Mouse (Mus musculus): ENCODE measurements around the gene Rubcn. TPM values are rescaled to one million over a fixed set of nuclear protein-coding genes. Genes with fewer than 3 reads are reported as not detected.
A peak's percentile ranks its signal among the peaks of the same experiment; 100 is the strongest.
"Not testable (repeated sequence)": the region's sequence is repeated elsewhere in the genome, so short reads cannot be mapped to it uniquely, and the experiment has no call there.

Gene Rubcn
- 25.3 and 28.0 TPM in 2 replicates for polyA plus RNA-seq (2016; fragmentation: Nextera tagmentation; extraction: Ambion mirVana)

DNA sequence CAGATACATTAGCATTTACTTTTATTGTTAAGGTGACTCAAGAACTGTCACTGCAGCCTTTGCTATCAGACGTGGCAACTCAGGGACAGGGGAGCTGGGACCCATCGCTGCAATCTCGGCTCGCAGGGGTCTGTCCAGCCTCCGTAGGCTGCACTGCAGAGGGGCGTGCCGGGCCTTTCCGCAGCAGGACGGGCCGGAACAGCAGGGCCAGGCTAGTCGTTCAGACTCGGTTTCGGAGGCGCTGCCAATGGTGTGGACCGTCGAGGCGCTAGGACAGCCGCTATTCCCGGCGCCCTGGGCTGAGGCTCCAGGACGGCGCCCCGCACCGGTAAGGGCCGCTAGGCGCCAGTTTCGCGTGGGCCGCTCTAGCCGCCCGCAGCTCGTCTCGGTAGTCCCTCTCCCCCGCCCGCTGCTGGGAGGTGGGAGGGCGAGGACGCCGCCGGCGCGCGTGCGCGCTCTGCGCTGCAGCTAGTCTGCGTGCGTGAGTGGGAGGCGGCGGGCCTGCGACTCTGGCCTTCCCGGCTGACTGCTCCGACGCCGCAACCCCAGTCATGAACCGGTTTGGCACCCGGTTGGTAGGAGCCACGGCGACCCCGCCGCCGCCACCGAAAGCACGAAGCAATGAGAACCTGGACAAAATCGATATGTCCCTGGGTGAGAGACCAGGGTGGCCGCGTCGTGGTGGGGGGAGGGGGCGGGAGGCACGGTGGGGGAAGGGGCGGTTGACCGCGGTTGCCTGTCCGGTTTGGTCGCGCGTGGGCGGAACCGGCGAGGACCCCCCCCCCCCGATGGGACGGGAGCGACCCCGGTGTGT is at the start of gene Rubcn, which contains the start of gene Fyttd1:
Rubcn (minus strand) TSS at position 424 of the 814 bp plus-strand sequence.
Fyttd1 (plus strand) TSS at position 158 of the 814 bp plus-strand sequence.
- H3K27ac ChIP-seq: peak within 1 kb of the TSS; percentile 77
- no peaks in the 10 kb centered on the region for H3K9me3 ChIP-seq
- 1% methylated on average over 75 of the region's 83 CpGs for WGBS
- H3K27me3 ChIP-seq (replicated peaks): no peaks in the 10 kb centered on the region
- H3K9ac ChIP-seq: peak within 1 kb of the TSS; percentile 88
- H3K4me2 ChIP-seq (replicated peaks): peak within 1 kb of the TSS; percentile 82
- H3K4me1 ChIP-seq: peaks cover 18% of the 10 kb centered on the region
- ATAC-seq (ENCODE audit: low FRiP score, low read depth): peak; percentile 94
- peak within 1 kb of the TSS; percentile 88 for H3K4me3 ChIP-seq
- no peaks in the 10 kb centered on the region for H3K36me3 ChIP-seq

DNA sequence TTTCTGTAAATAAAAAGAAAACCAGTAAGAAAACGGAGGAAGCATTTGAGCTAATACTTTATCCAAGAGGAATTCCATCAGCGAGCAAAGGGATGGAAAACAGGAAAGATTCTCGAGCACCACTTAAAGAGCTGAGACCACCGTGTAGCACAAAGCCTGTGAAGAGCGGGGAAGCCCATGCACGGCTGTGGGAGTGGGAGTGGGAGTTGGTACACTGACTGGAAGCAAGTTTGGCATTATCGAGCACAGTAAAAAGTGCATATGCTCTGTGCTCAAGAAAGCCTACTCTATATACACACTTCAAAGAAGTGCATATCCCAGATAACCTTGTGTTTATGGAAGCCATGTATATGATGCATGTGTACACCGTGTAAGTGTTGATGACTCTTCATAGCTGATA is 49.5 kb upstream of the Rubcn start:
- no peaks in the 10 kb centered on the region for H3K4me1 ChIP-seq
- peaks cover 18% of the 10 kb centered on the region for H3K36me3 ChIP-seq
- no peak for ATAC-seq (ENCODE audit: low FRiP score, low read depth)

DNA sequence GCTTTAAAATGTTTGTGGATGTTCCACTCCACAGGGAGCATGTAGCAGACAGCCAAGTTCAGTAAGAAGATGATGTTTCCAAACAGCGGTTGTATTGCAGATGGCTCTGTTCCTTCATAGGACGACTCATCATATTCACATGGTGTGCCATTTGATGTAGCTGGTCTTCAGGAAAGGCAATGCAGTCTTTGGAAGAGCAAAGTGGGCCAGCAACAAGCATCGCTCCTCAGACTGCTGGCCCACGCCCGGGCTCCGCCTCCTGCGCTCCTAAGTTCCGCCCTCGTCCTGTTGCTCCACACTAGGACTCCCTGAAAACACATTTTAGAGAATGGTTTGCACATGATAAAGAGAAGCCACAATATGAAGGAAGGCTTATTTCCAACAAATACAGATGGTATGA is 49.1 kb upstream of the Rubcn start:
- not testable (repeated sequence) for H3K9me3 ChIP-seq; H3K27me3 ChIP-seq (replicated peaks); ATAC-seq (ENCODE audit: low FRiP score, low read depth); H3K4me2 ChIP-seq (replicated peaks); H3K27ac ChIP-seq; H3K4me3 ChIP-seq; H3K4me1 ChIP-seq; H3K9ac ChIP-seq
- peaks cover 18% of the 10 kb centered on the region for H3K36me3 ChIP-seq
- WGBS: 92% methylated on average over 9 of the region's 9 CpGs

More for the DNA sequence above, 49.5 kb upstream of the Rubcn start:
- 91% methylated on average over 8 of the region's 8 CpGs for WGBS
- Histone ChIP-seq H3K27ac (no peak overlapping the region), H3K4me2 (replicated peaks) (no peak overlapping the region), H3K9me3 (no peaks in the 10 kb centered on the region), H3K9ac (no peak overlapping the region), H3K27me3 (replicated peaks) (no peaks in the 10 kb centered on the region), H3K4me3 (no peak overlapping the region)

DNA sequence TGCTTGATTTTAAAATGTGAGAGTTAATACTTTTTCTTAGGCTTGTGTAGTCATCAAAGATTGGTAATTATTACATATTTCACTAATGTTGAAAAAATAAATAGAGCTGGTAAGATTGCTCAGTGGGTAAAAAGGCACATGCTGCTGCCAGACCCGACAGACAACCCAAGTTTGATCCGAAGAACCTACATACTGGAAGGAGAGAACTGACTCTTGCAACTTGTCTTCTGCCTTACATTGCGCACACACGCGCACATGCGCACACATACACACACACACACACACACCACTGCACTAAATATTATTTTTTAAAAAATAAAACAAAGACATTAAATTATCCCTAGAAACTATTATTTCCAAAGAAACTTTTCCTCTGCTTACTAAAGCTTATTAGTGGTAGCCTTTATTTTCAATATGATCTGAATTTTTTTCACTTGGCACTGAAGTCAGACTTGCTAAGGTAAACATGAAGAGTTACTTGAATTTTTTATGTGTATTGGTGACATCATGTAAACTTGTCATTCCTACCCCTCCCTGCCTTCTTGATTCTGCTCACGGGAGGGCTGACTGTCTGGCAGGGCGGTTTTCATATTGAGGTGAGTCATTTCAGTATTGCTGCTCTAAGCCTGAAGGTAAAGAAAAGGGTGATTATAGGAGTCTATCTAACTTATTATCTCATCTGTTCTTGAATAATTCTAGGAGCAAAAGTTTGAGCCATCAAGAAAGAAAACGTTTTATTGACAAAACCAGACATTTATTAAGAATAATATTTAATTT is 37.9 kb upstream of the Rubcn start:
- no peak for ATAC-seq (ENCODE audit: low FRiP score, low read depth)
- Histone ChIP-seq H3K4me3 (peak overlapping the region; percentile 96; the same call in 1 of the 2 replicates), H3K4me1 (peaks cover 6% of the 10 kb centered on the region), H3K4me2 (replicated peaks) (peak overlapping the region; percentile 69), H3K36me3 (no peaks in the 10 kb centered on the region), H3K27me3 (replicated peaks) (no peaks in the 10 kb centered on the region), H3K27ac (no peak overlapping the region), H3K9ac (0 out of 2 replicates have a peak overlapping the region, but pooled peaks have one; percentile 96), H3K9me3 (no peaks in the 10 kb centered on the region)
- 80% methylated on average over 9 of the region's 9 CpGs for WGBS

DNA sequence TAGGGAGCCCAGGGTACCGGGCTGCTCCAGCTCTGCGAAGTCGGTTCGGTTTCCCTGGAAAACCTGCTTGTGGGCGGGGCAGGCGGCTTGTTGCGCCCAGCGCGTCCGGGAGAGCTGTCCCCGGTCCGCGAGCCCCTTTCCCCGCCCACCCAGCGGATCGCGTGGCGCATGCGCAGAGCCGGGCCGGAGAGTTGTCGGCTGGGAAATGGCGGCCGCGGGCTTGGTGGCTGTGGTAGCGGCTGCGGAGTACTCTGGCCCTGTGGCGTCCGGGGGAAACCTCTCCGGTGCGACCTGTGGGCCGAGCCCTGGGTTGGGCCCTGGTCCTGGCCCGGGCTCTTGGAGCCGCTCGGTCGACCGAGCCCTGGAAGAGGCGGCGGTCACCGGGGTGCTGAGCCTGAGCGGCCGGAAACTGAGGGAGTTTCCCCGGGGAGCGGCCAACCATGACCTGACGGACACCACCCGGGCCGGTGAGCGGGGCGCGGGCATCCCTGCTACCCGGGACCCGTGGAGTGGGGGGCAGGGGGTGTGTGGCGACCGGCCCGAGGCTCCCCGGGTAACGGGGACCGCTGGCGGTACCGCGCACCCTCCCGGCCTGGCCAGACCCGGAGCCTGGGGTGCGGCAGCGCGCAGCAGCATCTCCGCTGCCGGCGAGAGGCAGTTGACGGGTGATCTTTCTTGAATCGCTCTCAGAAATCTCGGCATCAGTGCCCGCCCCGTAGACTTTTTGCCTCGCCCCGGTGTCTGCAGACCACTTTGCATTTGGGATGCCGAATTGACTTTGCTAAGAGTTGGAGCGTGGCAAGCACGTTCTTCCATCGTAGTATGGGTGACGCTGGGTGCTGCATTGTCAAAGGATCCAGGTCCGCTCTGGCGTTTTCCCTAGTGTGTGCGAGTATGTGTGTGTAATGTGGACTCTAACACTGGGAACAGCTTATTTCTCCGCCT is 36.6 kb upstream of the Rubcn start, which contains the start of gene Lrch3:
Lrch3 (plus strand) TSS at position 164 of the 945 bp plus-strand sequence.
- under 1% methylated on average over 85 of the region's 85 CpGs for WGBS
- peak; percentile 88 for ATAC-seq (ENCODE audit: low FRiP score, low read depth)
- H3K4me3 ChIP-seq: peak within 1 kb of the TSS; percentile 96

DNA sequence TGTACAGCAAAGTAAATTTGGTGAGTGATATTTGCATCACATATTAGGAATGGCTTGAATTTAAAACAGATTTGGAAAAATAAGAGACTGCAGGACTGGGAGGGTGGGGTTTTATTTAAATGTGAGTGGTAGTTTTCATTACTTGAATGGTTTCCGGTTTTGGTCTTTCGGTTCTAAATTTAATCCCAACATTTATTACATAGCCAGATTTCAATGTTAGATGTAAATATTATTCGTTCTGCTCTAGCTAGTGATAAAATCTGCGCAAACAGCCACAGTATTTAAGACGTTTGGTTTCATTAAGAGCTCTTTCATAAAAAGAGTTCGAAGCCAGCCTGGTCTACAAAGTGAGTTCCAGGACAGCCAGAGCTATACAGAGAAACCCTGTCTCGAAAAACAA is 35.6 kb upstream of the Rubcn start:
- Histone ChIP-seq H3K4me2 (replicated peaks) (peak overlapping the region; percentile 69), H3K27ac (no peak overlapping the region), H3K4me3 (no peak overlapping the region), H3K9me3 (no peaks in the 10 kb centered on the region), H3K4me1 (peaks cover 6% of the 10 kb centered on the region), H3K9ac (no peak overlapping the region), H3K36me3 (no peaks in the 10 kb centered on the region), H3K27me3 (replicated peaks) (no peaks in the 10 kb centered on the region)
- 71% methylated on average over 7 of the region's 7 CpGs for WGBS
- ATAC-seq (ENCODE audit: low FRiP score, low read depth): no peak

More for the DNA sequence above, 36.6 kb upstream of the Rubcn start, which contains the start of gene Lrch3:
- H3K27me3 ChIP-seq (replicated peaks): no peaks in the 10 kb centered on the region
- H3K9me3 ChIP-seq: no peaks in the 10 kb centered on the region
- peak within 1 kb of the TSS; percentile 96 for H3K9ac ChIP-seq
- no peaks in the 10 kb centered on the region for H3K36me3 ChIP-seq
- H3K4me2 ChIP-seq (replicated peaks): peak within 1 kb of the TSS; percentile 69
- H3K4me1 ChIP-seq: peaks cover 6% of the 10 kb centered on the region
- no peak within 1 kb of the TSS for H3K27ac ChIP-seq

DNA sequence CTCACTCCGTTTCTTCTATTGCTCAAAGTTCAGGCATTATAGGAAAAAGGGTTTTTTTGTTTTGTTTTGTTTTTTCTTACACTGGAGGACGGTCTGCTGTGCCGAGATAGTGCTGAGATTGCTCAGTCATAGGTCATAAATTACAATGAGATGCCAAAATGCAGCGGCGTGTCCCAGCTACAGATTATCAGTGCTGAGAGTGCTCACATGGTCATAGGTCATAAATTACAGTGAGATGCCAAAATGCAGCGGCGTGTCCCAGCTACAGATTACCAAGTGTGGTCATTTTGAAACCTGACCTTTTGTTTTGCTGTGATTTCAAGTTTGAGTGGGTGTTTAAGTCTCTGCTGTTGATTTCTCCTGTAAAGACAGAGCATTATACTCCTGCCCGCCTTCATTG is 29.2 kb upstream of the Rubcn start:
- ATAC-seq (ENCODE audit: low FRiP score, low read depth): no peak
- H3K9me3 ChIP-seq: no peaks in the 10 kb centered on the region
- peaks cover 13% of the 10 kb centered on the region for H3K36me3 ChIP-seq
- no peak overlapping the region for H3K9ac ChIP-seq
- no peak overlapping the region for H3K27ac ChIP-seq
- H3K27me3 ChIP-seq (replicated peaks): no peaks in the 10 kb centered on the region
- no peaks in the 10 kb centered on the region for H3K4me1 ChIP-seq
- no peak overlapping the region for H3K4me3 ChIP-seq
- no peak overlapping the region for H3K4me2 ChIP-seq (replicated peaks)
- 52% methylated on average over 8 of the region's 8 CpGs for WGBS

DNA sequence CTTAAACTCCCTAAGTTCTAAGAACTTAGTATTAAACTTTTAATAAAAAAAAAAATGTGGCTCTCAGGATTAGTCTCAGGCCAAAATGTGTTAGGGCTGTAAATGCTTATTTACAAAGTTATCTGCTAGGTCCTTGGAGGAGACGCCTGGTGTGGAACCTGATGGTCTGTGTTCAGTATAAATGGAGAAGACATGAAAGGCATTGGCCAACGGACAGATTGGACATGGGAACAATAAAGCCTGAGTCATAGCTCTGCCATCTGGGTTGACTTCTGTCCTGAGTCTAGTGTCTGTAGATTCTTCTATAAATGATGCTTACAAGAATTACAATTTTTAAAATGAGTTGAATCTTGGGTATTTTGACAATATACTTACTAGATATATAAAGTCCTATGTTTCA is 28.6 kb upstream of the Rubcn start:
- Histone ChIP-seq H3K27me3 (replicated peaks) (no peaks in the 10 kb centered on the region), H3K9ac (no peak overlapping the region), H3K27ac (no peak overlapping the region), H3K9me3 (no peaks in the 10 kb centered on the region), H3K4me3 (no peak overlapping the region), H3K4me2 (replicated peaks) (no peak overlapping the region), H3K4me1 (no peaks in the 10 kb centered on the region), H3K36me3 (peaks cover 16% of the 10 kb centered on the region)
- WGBS: 88% methylated on average over 2 of the region's 2 CpGs
- ATAC-seq (ENCODE audit: low FRiP score, low read depth): no peak

DNA sequence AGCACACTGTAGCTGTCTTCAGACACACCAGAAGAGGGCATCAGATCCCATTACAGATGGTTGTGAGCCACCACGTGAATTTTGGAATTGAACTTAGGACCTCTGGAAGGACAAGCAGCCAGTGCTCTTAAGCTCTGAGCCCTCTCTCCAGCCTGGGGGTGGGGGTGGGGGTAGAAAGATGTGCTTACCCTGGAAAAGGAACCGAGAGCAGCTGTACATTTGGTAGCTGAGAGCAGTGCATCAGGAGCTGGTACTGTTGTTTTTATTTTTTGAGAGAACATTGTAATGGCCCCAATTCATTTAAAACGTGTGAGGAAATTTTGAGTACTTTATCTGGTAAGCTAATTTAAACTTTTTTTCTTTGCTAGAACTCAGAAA is 24.5 kb upstream of the Rubcn start:
- H3K4me2 ChIP-seq (replicated peaks): no peak overlapping the region
- no peak for ATAC-seq (ENCODE audit: low FRiP score, low read depth)
- WGBS: 77% methylated on average over 3 of the region's 3 CpGs
- no peaks in the 10 kb centered on the region for H3K9me3 ChIP-seq
- no peaks in the 10 kb centered on the region for H3K27me3 ChIP-seq (replicated peaks)
- H3K4me3 ChIP-seq: no peak overlapping the region
- no peak overlapping the region for H3K27ac ChIP-seq
- H3K4me1 ChIP-seq: no peaks in the 10 kb centered on the region
- H3K9ac ChIP-seq: no peak overlapping the region
- H3K36me3 ChIP-seq: peaks cover 33% of the 10 kb centered on the region

DNA sequence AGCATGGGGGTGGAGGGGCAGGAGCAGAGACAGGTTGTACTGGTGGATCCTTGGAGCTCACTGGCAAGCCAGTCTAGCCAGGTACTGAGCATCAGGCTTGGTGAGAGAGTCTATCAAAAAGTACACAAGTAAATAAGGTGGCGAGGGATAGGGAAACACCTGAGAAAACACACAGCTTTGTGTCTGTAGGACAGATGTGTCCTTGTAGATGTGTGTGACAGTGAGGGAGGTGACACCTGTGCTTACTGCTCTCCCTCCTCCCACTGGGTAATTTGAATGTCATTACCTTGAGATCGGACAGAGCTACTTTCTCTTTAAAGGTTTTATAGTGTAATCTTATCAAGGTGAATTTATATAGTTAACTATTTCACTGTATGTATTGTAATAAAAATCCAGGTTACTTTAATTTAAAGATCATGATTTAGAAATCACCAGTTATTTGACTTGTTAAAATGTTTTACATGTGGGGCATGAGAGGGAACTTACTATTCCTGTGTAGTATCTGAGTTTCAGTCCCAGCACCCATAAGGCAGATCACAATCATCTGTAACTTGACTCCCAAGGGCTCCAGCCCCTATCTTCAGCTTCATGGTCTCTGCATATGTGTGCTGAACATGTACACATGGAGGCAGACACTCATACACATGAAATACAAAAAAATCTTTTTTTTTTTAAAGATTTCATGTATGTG is 23.9 kb upstream of the Rubcn start:
- Histone ChIP-seq H3K27me3 (replicated peaks) (no peaks in the 10 kb centered on the region), H3K36me3 (peaks cover 33% of the 10 kb centered on the region), H3K4me1 (no peaks in the 10 kb centered on the region), H3K27ac (no peak overlapping the region), H3K9ac (no peak overlapping the region), H3K9me3 (no peaks in the 10 kb centered on the region), H3K4me2 (replicated peaks) (no peak overlapping the region), H3K4me3 (no peak overlapping the region)
- 90% methylated on average over 2 of the region's 2 CpGs for WGBS
- no peak for ATAC-seq (ENCODE audit: low FRiP score, low read depth)

DNA sequence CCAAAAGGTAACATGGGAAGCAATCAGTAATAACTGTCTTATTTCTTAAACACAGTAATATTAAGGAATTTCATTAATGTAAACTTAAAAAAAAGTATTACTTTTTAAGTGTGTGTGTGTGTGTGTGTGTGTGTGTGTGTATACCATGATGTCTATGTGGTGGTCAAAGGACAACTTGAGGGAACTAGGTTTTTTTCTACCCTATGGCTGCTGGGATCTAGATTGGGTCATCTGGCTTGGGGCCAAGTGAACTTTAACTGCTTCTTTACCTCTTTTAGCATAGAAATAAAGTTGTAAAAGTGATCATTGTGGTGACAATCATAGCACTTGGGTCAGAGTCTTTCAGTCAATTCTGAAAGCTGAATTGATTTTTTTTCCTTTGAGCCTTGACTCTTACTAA is 18.6 kb upstream of the Rubcn start:
- H3K9me3 ChIP-seq: no peaks in the 10 kb centered on the region
- no peaks in the 10 kb centered on the region for H3K4me1 ChIP-seq
- no peak overlapping the region for H3K4me2 ChIP-seq (replicated peaks)
- no peak overlapping the region for H3K4me3 ChIP-seq
- peaks cover 46% of the 10 kb centered on the region for H3K36me3 ChIP-seq
- H3K27me3 ChIP-seq (replicated peaks): no peaks in the 10 kb centered on the region
- no peak for ATAC-seq (ENCODE audit: low FRiP score, low read depth)
- no peak overlapping the region for H3K9ac ChIP-seq
- no peak overlapping the region for H3K27ac ChIP-seq
